Mouse (Mus musculus) thymus, adult 2 months (tissue): ENCODE measurements at regions not wholly inside any gene's neighbourhood (a gene's known extent, or its start where the extent isn't known, plus 50 kb on each side); places are given as distances from the start of the nearest gene placed in this dataset.

Experiments
- CTCF ChIP-seq: fragments of 200-500 bp; IDR thresholded peaks from 2 replicates; pipeline ENCODE4 v1.5.1; 2012; ENCODE audit warnings: mild to moderate bottlenecking, control low read depth, low read length, moderate library complexity, borderline replicate concordance; ENCODE audit not compliant: control insufficient read depth, poor library complexity, insufficient read depth; ENCODE audit errors: extremely low read depth
- POLR2A ChIP-seq: fragments of 200-500 bp; IDR thresholded peaks from 2 replicates; pipeline ENCODE4 v1.6.1; 2012; ENCODE audit warnings: mild to moderate bottlenecking, low read length, control low read depth, moderate library complexity; ENCODE audit not compliant: control insufficient read depth, poor library complexity, insufficient read depth; ENCODE audit errors: extremely low read depth

DNA sequence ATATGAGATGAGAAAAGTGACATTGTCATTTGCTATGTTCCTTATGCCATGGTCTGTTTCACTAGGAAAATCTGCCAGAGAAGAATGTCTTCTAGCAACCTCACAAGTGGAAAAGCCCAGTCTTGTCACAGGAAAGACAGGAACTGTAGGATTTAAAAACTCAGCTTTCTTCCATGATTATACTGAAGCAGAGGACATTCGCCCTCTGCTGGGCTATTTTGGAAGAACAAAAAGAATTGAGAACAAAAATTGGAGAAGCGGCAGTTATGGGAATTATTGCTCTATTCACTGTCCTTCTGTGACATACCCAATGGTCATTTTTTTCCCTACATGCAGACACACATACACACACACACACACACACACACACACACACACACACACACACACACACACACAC lies 234.9 kb upstream of the Chl1 start:
- TF ChIP-seq CTCF (no peak), POLR2A (no peak)
